In the genomic region with DNA sequence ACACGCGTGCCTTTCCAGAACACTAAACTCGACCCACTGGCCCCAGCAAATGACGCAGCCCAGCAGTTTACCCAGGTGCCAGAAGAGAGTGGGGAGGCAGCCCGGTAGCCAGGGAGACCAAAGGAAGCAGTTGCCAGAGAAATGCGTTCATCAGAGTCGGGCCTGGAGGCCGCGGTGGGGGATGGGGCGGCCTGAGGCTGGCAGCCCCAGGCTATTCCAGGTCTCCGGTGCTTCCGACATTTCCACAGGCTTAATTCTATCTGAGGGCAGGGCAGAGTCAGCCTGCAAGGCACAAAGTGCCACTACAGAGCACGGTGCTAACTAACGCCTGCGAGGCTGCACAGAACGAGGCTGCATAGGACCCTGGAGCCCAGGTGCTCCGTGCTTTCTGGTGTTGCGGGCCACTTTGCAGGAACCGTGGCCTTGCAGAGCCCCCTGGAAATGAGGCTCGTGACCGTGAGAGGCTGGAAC, we compare ENCODE assay signal across 9 mouse cellular contexts. TPM values are rescaled to one million over a fixed set of nuclear protein-coding genes. Genes with fewer than 3 reads are reported as not detected.
A peak's percentile ranks its signal among the peaks of the same experiment; 100 is the strongest.
DNase-seq lines count a peak whose midpoint lies in the region; ATAC-seq and TF ChIP-seq lines count a peak whose summit lies in the region.
"Had no signal": no experiment of that assay in that cellular context is flagged by ENCODE, and none has a peak within 500 bp of the region (broad histone marks: within the 10 kb centered on the region; RNA-seq: fewer than 3 reads in every experiment).

No protein-coding gene starts in this region.

- no peak overlapping the region for H3K27ac ChIP-seq in liver, embryonic 13.5 days
- no peak overlapping the region for H3K27ac ChIP-seq in stomach, postnatal 0 days (replicated peaks)

- H3K9me3 ChIP-seq in megakaryocyte, embryonic 14.5 days = peaks cover 11% of the 10 kb centered on the region
- H3K9me3 ChIP-seq in liver, embryonic 13.5 days (replicated peaks) = no peaks in the 10 kb centered on the region
- no peaks in the 10 kb centered on the region for H3K9me3 ChIP-seq in stomach, postnatal 0 days (ENCODE audit: control insufficient read depth, low read length)

- H3K27me3 ChIP-seq in megakaryocyte, embryonic 14.5 days (replicated peaks) = peaks cover 75% of the 10 kb centered on the region
- peaks cover 76% of the 10 kb centered on the region for H3K27me3 ChIP-seq in liver, embryonic 13.5 days
- peaks cover 20% of the 10 kb centered on the region; the same call in 1 of the 2 replicates for H3K27me3 ChIP-seq in stomach, postnatal 0 days (ENCODE audit: control insufficient read depth, insufficient read depth, low read length)

- no peak for TF ChIP-seq CTCF in stomach, postnatal 0 days (IDR thresholded peaks at IDR 0.05; ENCODE audit: low read depth)

- H3K4me1 ChIP-seq in megakaryocyte, embryonic 14.5 days = peaks cover 26% of the 10 kb centered on the region
- peaks cover 14% of the 10 kb centered on the region for H3K4me1 ChIP-seq in liver, embryonic 13.5 days (replicated peaks)
- no peaks in the 10 kb centered on the region; the same call in 1 of the 2 replicates for H3K4me1 ChIP-seq in stomach, postnatal 0 days (replicated peaks; ENCODE audit: control insufficient read depth, insufficient read depth)

- H3K36me3 ChIP-seq in megakaryocyte, embryonic 14.5 days (replicated peaks; ENCODE audit: low read length) = no peaks in the 10 kb centered on the region
- H3K36me3 ChIP-seq in liver, embryonic 13.5 days = no peaks in the 10 kb centered on the region
- H3K36me3 ChIP-seq in stomach, postnatal 0 days (ENCODE audit: control insufficient read depth, insufficient read depth, low read length) = no peaks in the 10 kb centered on the region

- H3K9ac ChIP-seq in liver, embryonic 13.5 days = no peak overlapping the region
- H3K9ac ChIP-seq in stomach, postnatal 0 days (ENCODE audit: low read length) = no peak overlapping the region

- 8% methylated on average over 21 of the region's 21 CpGs for WGBS in liver, embryonic 13.5 days (ENCODE audit: insufficient replicate concordance)
- WGBS in stomach, postnatal 0 days = 6% methylated on average over 21 of the region's 21 CpGs

- H3K4me3 ChIP-seq in megakaryocyte, embryonic 14.5 days (replicated peaks) = peak overlapping the region; percentile 88
- H3K4me3 ChIP-seq in liver, embryonic 13.5 days (replicated peaks) = no peak overlapping the region
- no peak overlapping the region for H3K4me3 ChIP-seq in stomach, postnatal 0 days (ENCODE audit: low read depth, low read length)

- 0 out of 2 replicates have a peak overlapping the region, but pooled peaks have one; percentile 67 for H3K4me2 ChIP-seq in liver, embryonic 13.5 days
- H3K4me2 ChIP-seq in stomach, postnatal 0 days (replicated peaks; ENCODE audit: low read depth) = no peak overlapping the region

- peak; percentile 53 to 61 for DNase-seq in heart, adult 18-20 months
- peak; percentile 48 for DNase-seq in kidney, adult 18-20 months
- no peak for DNase-seq in liver, embryonic 13.5 days
- DNase-seq in stomach, postnatal 0 days (ENCODE audit: low spot score) = peak; percentile 41

- TF ChIP-seq EP300 in stomach, postnatal 0 days (optimal IDR thresholded peaks at IDR 0.05) = no peak

- ATAC-seq in megakaryocyte, adult 5-6 weeks (ENCODE audit: poor library complexity, severe bottlenecking) = no peak
- 0 out of 2 replicates have a peak, but pooled peaks have one; percentile 25 for ATAC-seq in common myeloid progenitor, adult 5-6 weeks (replicated peaks; ENCODE audit: low read depth, poor library complexity, severe bottlenecking)
- ATAC-seq in liver, embryonic 13.5 days (ENCODE audit: low read depth) = no peak
- peak; percentile 24 for ATAC-seq in stomach, postnatal 0 days (ENCODE audit: low FRiP score, low TSS enrichment)
- ATAC-seq in megakaryocyte progenitor cell, adult 5-6 weeks (replicated peaks; ENCODE audit: poor library complexity) = no peak

RNA-seq across cellular contexts. Expression of gene Cpeb1, which starts 2.3 kb away (rescaled TPM):
- not detected in 2 replicates for polyA plus RNA-seq in megakaryocyte, embryonic 14.5 days (2012; ENCODE audit: insufficient read depth, low replicate concordance)
- total RNA-seq in megakaryocyte, adult 5-6 weeks (2015) = 0.22 and 0.34 TPM in 2 replicates
- total RNA-seq in megakaryocyte, adult 5-6 weeks (2017) = 0.70 and 1.5 TPM in 2 replicates
- not detected in 2 replicates for total RNA-seq in common myeloid progenitor, adult 5-6 weeks (2017)
- total RNA-seq in heart, adult 18-20 months (2021) = 10 to 100 TPM; 18.6 to 20.3 TPM
- 0.15 and 0.20 TPM in 2 replicates for polyA plus RNA-seq in liver, embryonic 13.5 days (2015; fragmentation: Nextera tagmentation; extraction: Ambion mirVana)
- polyA plus RNA-seq in stomach, postnatal 0 days (2015; fragmentation: Nextera tagmentation; extraction: Ambion mirVana) = 0.94 and 1.2 TPM in 2 replicates
- total RNA-seq in megakaryocyte progenitor cell, adult 5-6 weeks (2015) = not detected in 2 replicates
- not detected in 2 replicates for total RNA-seq in megakaryocyte progenitor cell, adult 5-6 weeks (2017)

RNA-seq across cellular contexts. Expression of gene Ap3b2, which starts 40.7 kb away (rescaled TPM):
- polyA plus RNA-seq in megakaryocyte, embryonic 14.5 days (2012; ENCODE audit: insufficient read depth, low replicate concordance) = not detected in 2 replicates
- total RNA-seq in megakaryocyte, adult 5-6 weeks (2015) = not detected in 2 replicates
- not detected in 2 replicates for total RNA-seq in megakaryocyte, adult 5-6 weeks (2017)
- 1.6 TPM in 1 of 2 replicates, not detected in the other for total RNA-seq in common myeloid progenitor, adult 5-6 weeks (2017)
- total RNA-seq in heart, adult 18-20 months (2021) = not detected
- polyA plus RNA-seq in liver, embryonic 13.5 days (2015; fragmentation: Nextera tagmentation; extraction: Ambion mirVana) = 0.21 and 0.24 TPM in 2 replicates
- polyA plus RNA-seq in stomach, postnatal 0 days (2015; fragmentation: Nextera tagmentation; extraction: Ambion mirVana) = 2.1 and 2.2 TPM in 2 replicates
- not detected in 2 replicates for total RNA-seq in megakaryocyte progenitor cell, adult 5-6 weeks (2015)
- total RNA-seq in megakaryocyte progenitor cell, adult 5-6 weeks (2017) = not detected in 2 replicates

RNA-seq across cellular contexts. Expression of gene BC048679, which starts 45.1 kb away (rescaled TPM):
- not detected in 2 replicates for polyA plus RNA-seq in megakaryocyte, embryonic 14.5 days (2012; ENCODE audit: insufficient read depth, low replicate concordance)
- total RNA-seq in megakaryocyte, adult 5-6 weeks (2015) = not detected in 2 replicates
- not detected in 2 replicates for total RNA-seq in megakaryocyte, adult 5-6 weeks (2017)
- not detected in 2 replicates for total RNA-seq in common myeloid progenitor, adult 5-6 weeks (2017)
- not detected for total RNA-seq in heart, adult 18-20 months (2021)
- polyA plus RNA-seq in liver, embryonic 13.5 days (2015; fragmentation: Nextera tagmentation; extraction: Ambion mirVana) = not detected in 2 replicates
- polyA plus RNA-seq in stomach, postnatal 0 days (2015; fragmentation: Nextera tagmentation; extraction: Ambion mirVana) = not detected in 2 replicates
- not detected in 2 replicates for total RNA-seq in megakaryocyte progenitor cell, adult 5-6 weeks (2015)
- total RNA-seq in megakaryocyte progenitor cell, adult 5-6 weeks (2017) = not detected in 2 replicates
- polyA plus RNA-seq: lung, embryonic 16.5 days had no signal

Comparison
In these comparisons a context has a peak if more than half of its experiments do, and no peak if none do; other contexts are left out.
1. ATAC-seq: peak in common myeloid progenitor, adult 5-6 weeks (single experiment) and stomach, postnatal 0 days (single experiment); none in megakaryocyte, adult 5-6 weeks (single experiment), liver, embryonic 13.5 days (single experiment) and megakaryocyte progenitor cell, adult 5-6 weeks (single experiment).
2. RNA of gene Cpeb1, which starts 2.3 kb away (total RNA-seq): 18.6 to 20.3 TPM in heart, adult 18-20 months; 0.22 to 1.5 TPM in megakaryocyte, adult 5-6 weeks, not detected in common myeloid progenitor, adult 5-6 weeks and not detected in megakaryocyte progenitor cell, adult 5-6 weeks; every median in the first group is over 4 times any median in the second.